Mouse (Mus musculus): ENCODE data around the gene Polr1b.

Gene Polr1b

GRCm38 (mm10) chr2:129116368-129116739, 15.6 kb downstream of the Polr1b start:
- DNase-seq (ENCODE audit: low read depth, low spot score) = no peak

- no peak for DNase-seq (ENCODE audit: low read depth, low spot score)
These were observed 17.3 kb downstream of the Polr1b start for GRCm38 (mm10) chr2:129118061-129118460.

- DNase-seq (ENCODE audit: low read depth, low spot score) = peak; percentile 16
These were observed 21.2 kb downstream of the Polr1b start for GRCm38 (mm10) chr2:129121986-129122385.

GRCm38 (mm10) chr2:129129412-129129929, 28.7 kb downstream of the Polr1b start, which contains the start of gene Chchd5:
Gene Chchd5 (plus strand): TSS chr2:129129700.
- DNase-seq (ENCODE audit: low read depth, low spot score) = peak; percentile 99

- no peak for DNase-seq (ENCODE audit: low read depth, low spot score)
These were observed 29.3 kb downstream of the Polr1b start for GRCm38 (mm10) chr2:129129987-129130545.

GRCm38 (mm10) chr2:129130776-129131175, 30.0 kb downstream of the Polr1b start:
- DNase-seq (ENCODE audit: low read depth, low spot score) = no peak

- DNase-seq (ENCODE audit: low read depth, low spot score) = peak; percentile 17
These were observed 31.4 kb downstream of the Polr1b start for GRCm38 (mm10) chr2:129132231-129132630.

- peak; percentile 96 for DNase-seq (ENCODE audit: low read depth, low spot score)
These were observed 32.4 kb downstream of the Polr1b start for GRCm38 (mm10) chr2:129133006-129133805.

- DNase-seq (ENCODE audit: low read depth, low spot score) = peak; percentile 90
These were observed 39.1 kb downstream of the Polr1b start for GRCm38 (mm10) chr2:129139906-129140305.

- DNase-seq (ENCODE audit: low read depth, low spot score) = peak; percentile 34
These were observed 48.0 kb downstream of the Polr1b start for GRCm38 (mm10) chr2:129148836-129149235.

- DNase-seq (ENCODE audit: low read depth, low spot score) = no peak
These were observed 49.6 kb downstream of the Polr1b start for GRCm38 (mm10) chr2:129150386-129150785.

- DNase-seq (ENCODE audit: low read depth, low spot score) = peak; percentile 43
These were observed 50.3 kb downstream of the Polr1b start for GRCm38 (mm10) chr2:129151111-129151510.

GRCm38 (mm10) chr2:129152751-129153150, 52.0 kb downstream of the Polr1b start:
- no peak for DNase-seq (ENCODE audit: low read depth, low spot score)

- no peak for DNase-seq (ENCODE audit: low read depth, low spot score)
These were observed 64.0 kb downstream of the Polr1b start for GRCm38 (mm10) chr2:129164815-129165214.

- no peak for DNase-seq (ENCODE audit: low read depth, low spot score)
These were observed 66.0 kb downstream of the Polr1b start for GRCm38 (mm10) chr2:129166466-129167463.

- DNase-seq (ENCODE audit: low read depth, low spot score) = no peak
These were observed 72.6 kb downstream of the Polr1b start for GRCm38 (mm10) chr2:129173386-129173785.

- DNase-seq (ENCODE audit: low read depth, low spot score) = peak; percentile 84
These were observed 73.7 kb downstream of the Polr1b start for GRCm38 (mm10) chr2:129174474-129174873.

- no peak for DNase-seq (ENCODE audit: low read depth, low spot score)
These were observed 74.8 kb downstream of the Polr1b start for GRCm38 (mm10) chr2:129175636-129176035.

All from brain, adult 2 months (tissue).